Mouse (Mus musculus) neutrophil, adult 59 days (primary cell): ENCODE measurements around the gene Robo4. TPM values are rescaled to one million over a fixed set of nuclear protein-coding genes. Genes with fewer than 3 reads are reported as not detected.

Source experiments
- total RNA-seq, 2 experiments: library from RNA; stranded (reverse); gene quantifications; 1 replicate in 1 of 2; 2 replicates in 1 of 2; pipeline ENCODE4 v1.2.4; 2023

The Robo4 gene
- total RNA-seq, result under 1 TPM; 0.22 to 0.24 TPM

DNA sequence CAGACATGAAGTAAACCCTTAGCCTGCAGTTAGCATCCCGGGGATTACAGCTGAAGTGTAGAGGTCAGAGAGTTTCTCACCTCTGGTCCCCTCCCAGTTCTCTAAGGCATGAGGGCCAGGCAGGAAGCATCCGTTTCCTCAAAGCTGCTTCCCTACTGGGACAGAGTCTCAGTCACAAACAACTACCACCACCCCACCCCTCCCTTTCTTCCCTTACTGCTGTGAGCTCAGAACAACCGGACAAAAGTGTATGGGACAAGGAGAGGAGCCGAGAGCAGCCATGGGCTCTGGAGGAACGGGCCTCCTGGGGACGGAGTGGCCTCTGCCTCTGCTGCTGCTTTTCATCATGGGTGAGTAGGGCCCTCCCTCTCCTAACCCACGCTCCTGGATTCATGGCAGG lies at the start of gene Robo4:
TSS of gene Robo4 (plus strand) at position 96 of the 400 bp plus-strand sequence.

GRCm38 (mm10) chr9:37367301-37368080 lies 34.2 kb upstream of the Robo4 start, which contains the start of gene Hepacam:
TSS of gene Hepacam (plus strand) at chr9:37367351.

GRCm38 (mm10) chr9:37432720-37433421 lies 31.2 kb downstream of the Robo4 start, which contains the start of gene Robo3:
TSS of gene Robo3 (minus strand) at chr9:37433246.

Other genes with a start within 250 kb of the Robo4 start
- gene Tmem218, start 193.7 kb upstream of the Robo4 start, total RNA-seq, result 1 to 10 TPM; 1.3 to 1.8 TPM
- 10 to 100 TPM; 10.7 to 13.6 TPM for gene Slc37a2, start 146.2 kb upstream of the Robo4 start, total RNA-seq
- gene Ccdc15, start 53.5 kb upstream of the Robo4 start, total RNA-seq, result 1 to 10 TPM; 6.4 to 7.2 TPM
- gene Hepacam, start 34.5 kb upstream of the Robo4 start, total RNA-seq, result not detected
- under 1 TPM in 1 of 2 experiments, not detected in 1; 0.16 TPM for gene Robo3, start 31.3 kb downstream of the Robo4 start, total RNA-seq
- 10 to 100 TPM; 10.8 to 12.0 TPM for gene Msantd2, start 87.4 kb downstream of the Robo4 start, total RNA-seq
- gene Esam, start 126.2 kb downstream of the Robo4 start, total RNA-seq, result under 1 TPM; 0.40 to 0.64 TPM
- not detected for gene Vsig2, start 137.4 kb downstream of the Robo4 start, total RNA-seq
- 1 to 10 TPM in 1 of 2 experiments, under 1 TPM in 1; 0.95 to 1.7 TPM for gene Nrgn, start 151.0 kb downstream of the Robo4 start, total RNA-seq
- 1 to 10 TPM; 3.5 to 4.4 TPM for gene Siae, start 153.8 kb downstream of the Robo4 start, total RNA-seq
- not detected for gene Spa17, start 211.8 kb downstream of the Robo4 start, total RNA-seq